Mouse (Mus musculus) embryonic fibroblast, embryonic 13.5 days (primary cell): ENCODE data around the gene Fkbp15. TPM values are rescaled to one million over a fixed set of nuclear protein-coding genes. Genes with fewer than 3 reads are reported as not detected.

Source experiments
- H3K27ac ChIP-seq: 2 replicates; pipeline ENCODE4 v1.5.1; 2012; ENCODE audit warnings: low read length, control low read depth, inconsistent platforms; ENCODE audit not compliant: insufficient read depth
- H3K4me1 ChIP-seq: 2 replicates; pipeline ENCODE4 v1.6.1; 2011; ENCODE audit warnings: low read length; ENCODE audit not compliant: control insufficient read depth, insufficient read depth
- H3K4me3 ChIP-seq: 2 replicates; pipeline ENCODE4 v1.5.1; 2011; ENCODE audit warnings: mild to moderate bottlenecking, control low read depth, low read length; ENCODE audit not compliant: insufficient read depth
- CTCF ChIP-seq: IDR thresholded peaks from 2 replicates; pipeline ENCODE4 v1.5.1; 2011; ENCODE audit warnings: mild to moderate bottlenecking, control low read depth, low read length, moderate library complexity, borderline replicate concordance; ENCODE audit not compliant: insufficient read depth
- POLR2A ChIP-seq: IDR thresholded peaks from 2 replicates; pipeline ENCODE4 v1.6.1; 2011; ENCODE audit warnings: low read depth, mild to moderate bottlenecking, control low read depth, low read length, moderate library complexity
- polyA plus RNA-seq: library from polyadenylated mRNA; stranded (reverse); fragments of >200 nt; gene quantifications from 2 replicates; pipeline ENCODE4 v1.2.4, GENCODE M21; 2011; ENCODE audit warnings: low read depth; ENCODE audit not compliant: missing spikeins, insufficient read length

Gene Fkbp15
- polyA plus RNA-seq, 1 experiment, result 33.1 TPM

DNA sequence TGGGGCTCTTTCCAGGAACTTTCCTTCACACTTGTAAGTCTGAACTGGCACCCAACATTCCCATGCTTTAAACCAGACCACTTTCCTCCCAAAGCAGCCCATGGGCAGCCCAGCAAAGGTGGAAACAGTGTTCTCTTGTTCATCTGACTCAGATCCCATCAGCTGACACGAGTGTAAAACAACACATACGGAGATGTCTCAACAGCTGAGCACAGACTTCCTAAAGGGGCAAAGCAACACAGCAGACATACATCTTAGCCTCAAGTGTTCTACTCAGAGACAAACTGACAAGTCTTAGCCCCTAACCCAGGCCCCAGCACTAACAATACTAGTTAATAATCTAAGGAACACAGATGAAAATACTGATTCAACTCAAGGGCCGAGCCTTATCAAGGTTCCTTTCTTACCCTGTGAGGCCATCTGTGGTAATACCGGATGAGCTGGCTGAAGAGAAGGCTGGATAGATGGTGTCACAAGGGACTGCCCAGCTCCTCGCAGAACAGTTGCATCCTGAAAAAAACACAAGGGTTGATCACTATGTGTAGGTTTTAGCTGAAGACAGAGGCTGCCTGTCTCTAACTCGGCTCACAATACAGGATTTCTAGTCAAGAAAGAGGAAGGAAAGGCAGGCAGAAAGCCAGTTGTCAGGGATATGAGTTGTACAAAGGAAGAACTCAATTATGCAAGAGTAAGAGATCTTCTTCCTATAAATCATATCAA lies 31.2 kb downstream of the Fkbp15 start:
- Histone ChIP-seq H3K4me3 (no peak overlapping the region), H3K27ac (no peak overlapping the region), H3K4me1 (no peaks in the 10 kb centered on the region)
- no peak for TF ChIP-seq CTCF
- TF ChIP-seq POLR2A, result no peak

DNA sequence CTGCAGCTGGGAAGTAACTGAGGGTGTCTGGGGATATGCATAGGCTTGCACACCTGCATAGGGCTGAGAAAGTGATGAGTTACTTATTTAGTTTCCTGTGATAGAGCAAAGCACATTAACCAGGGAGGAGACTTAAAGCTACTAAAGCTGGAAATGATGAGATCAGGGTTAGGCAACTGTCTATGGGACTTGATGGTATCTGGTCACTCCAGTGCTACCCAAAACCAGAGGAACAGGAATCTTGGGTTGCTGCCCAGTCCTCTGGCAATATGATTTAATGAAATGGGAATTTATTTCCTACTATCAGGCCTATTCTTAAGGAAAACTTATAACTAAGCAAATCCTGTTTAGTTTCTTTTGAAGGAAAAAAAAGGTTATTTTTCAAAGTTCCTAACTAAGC lies 34.2 kb downstream of the Fkbp15 start:
- no peak for TF ChIP-seq POLR2A
- no peak for TF ChIP-seq CTCF
- Histone ChIP-seq H3K27ac (no peak overlapping the region), H3K4me3 (no peak overlapping the region), H3K4me1 (no peaks in the 10 kb centered on the region)

DNA sequence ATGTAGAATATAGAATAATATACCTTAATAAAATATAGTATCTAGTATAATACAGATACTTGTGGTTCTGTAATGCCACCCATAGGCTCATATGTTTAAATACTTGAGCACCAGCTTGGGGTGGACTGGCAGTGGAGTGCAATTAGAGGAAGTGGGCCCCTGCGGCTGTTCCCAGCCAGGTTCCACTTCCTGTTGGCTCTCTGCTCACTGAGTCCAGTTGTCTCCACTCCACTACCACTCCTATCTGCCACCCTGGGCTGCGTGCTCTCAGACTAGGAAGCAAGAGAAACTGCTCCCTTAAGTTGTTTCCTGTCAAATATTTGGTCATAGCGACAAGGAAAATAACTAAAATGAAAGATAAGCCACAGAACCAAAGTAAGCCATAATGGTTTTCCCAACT lies 37.7 kb downstream of the Fkbp15 start:
- no peak overlapping the region for H3K27ac ChIP-seq
- no peak for TF ChIP-seq CTCF
- TF ChIP-seq POLR2A, result no peak
- H3K4me3 ChIP-seq, result no peak overlapping the region
- H3K4me1 ChIP-seq, result no peaks in the 10 kb centered on the region

DNA sequence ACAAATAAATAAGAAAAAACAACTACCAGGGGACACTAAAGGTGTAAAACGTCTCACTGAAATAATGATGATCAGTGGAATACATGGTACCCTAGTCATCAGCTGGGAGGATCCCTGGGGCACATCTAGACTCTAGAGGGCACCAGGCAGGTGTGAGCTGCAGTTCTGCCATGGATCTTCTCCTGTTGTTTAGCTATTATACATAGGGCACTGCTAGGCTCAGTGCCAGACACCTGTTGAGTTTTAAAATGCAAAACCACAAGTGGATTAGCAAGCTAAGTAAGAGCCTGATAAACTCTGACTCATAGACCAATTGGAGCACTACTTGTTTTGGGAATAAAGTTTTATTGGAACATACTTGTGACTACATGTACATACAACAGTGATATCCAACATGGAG lies 42.1 kb downstream of the Fkbp15 start:
- Histone ChIP-seq H3K4me1 (no peaks in the 10 kb centered on the region), H3K4me3 (no peak overlapping the region), H3K27ac (no peak overlapping the region)
- TF ChIP-seq POLR2A (no peak), CTCF (no peak)

DNA sequence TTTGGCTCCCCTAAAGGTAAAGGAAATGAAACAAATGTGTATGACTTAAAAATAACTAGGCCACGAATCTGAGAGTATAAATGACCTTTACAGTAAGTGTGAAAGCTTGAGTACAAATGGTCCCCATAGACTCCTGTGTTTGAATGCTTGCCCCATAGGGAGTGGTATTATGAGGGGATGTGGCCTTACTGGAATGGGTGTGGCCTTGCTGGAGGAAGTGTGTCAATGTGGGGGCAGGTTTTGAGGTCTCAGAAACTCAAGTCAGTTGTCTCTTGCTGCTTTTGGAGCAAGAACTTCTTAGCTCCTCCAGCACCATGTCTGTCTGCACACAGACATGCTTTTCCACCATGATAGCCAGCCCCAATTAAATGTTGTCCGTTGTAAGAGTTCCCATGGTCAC lies 43.9 kb downstream of the Fkbp15 start:
- H3K4me1 ChIP-seq, result no peaks in the 10 kb centered on the region
- TF ChIP-seq CTCF (no peak), POLR2A (no peak)
- no peak overlapping the region for H3K4me3 ChIP-seq
- no peak overlapping the region for H3K27ac ChIP-seq

DNA sequence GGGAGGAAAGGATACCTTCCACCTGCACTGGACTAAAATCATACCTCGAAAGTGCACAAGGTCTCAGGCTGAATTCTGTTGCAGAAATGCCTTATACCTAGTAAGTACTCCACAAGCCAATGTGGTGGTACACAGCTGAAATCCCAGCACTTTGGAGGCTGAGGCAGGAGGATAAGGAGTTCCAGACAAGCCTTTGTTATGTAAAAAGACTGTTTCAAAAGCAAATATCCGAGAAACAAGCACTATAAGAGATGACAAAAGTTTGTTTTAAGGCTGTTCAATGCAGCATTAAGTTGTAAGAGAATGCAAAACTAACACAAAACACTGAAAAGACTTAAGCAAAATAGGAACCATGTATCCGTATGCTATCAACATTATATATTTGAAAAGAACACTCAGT lies 45.8 kb downstream of the Fkbp15 start:
- TF ChIP-seq POLR2A (no peak), CTCF (no peak)
- Histone ChIP-seq H3K27ac (no peak overlapping the region), H3K4me1 (no peaks in the 10 kb centered on the region), H3K4me3 (no peak overlapping the region)

DNA sequence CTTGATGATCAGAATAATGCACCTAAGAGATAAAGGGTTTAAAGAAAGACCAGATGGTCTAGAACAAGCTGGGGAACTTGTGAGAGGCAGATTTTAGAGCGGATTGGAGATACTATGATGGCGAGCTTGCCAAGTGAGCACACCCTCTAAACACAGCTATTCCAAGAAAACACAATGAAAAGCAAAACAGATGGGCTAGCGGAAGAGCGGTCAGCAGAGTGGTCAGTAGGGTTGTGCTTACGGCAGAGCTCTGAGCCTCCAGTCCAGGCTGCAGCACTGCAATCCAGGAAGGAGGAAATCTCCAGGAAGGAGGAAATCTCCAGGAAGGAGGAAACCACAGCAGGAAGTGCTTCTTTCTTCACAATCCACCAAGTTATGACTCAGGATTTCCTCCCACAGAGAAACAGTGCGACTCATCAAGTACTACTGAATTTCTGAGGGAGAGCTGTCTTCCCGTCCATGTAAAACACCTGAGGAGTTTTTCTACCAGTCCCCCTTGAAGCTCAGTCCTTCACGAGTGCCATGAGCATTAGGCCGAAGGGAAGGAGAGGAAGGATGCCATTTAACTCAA lies 46.6 kb downstream of the Fkbp15 start:
- no peak overlapping the region for H3K4me3 ChIP-seq
- H3K4me1 ChIP-seq, result no peaks in the 10 kb centered on the region
- H3K27ac ChIP-seq, result no peak overlapping the region
- TF ChIP-seq POLR2A (no peak), CTCF (no peak)

DNA sequence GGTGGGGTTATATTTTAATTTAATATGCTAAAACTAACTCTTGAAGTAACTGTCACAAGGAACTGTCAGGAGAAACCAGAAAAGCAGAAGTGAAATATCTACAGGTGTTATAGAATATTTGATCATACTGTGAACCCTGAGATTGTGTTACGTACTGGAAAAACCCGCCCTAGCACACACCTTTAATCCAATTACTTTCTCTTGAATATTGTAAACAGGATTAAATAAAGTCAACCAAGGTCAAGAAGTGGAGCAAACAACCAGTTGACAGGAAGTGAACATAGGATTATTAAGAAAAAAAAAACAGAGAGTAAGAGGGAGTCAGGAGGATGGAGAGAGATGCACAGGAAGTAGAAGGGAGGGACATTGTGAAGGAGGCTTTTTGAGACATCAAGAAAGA lies 47.5 kb downstream of the Fkbp15 start:
- Histone ChIP-seq H3K27ac (no peak overlapping the region), H3K4me3 (no peak overlapping the region), H3K4me1 (no peaks in the 10 kb centered on the region)
- TF ChIP-seq POLR2A (no peak), CTCF (no peak)

DNA sequence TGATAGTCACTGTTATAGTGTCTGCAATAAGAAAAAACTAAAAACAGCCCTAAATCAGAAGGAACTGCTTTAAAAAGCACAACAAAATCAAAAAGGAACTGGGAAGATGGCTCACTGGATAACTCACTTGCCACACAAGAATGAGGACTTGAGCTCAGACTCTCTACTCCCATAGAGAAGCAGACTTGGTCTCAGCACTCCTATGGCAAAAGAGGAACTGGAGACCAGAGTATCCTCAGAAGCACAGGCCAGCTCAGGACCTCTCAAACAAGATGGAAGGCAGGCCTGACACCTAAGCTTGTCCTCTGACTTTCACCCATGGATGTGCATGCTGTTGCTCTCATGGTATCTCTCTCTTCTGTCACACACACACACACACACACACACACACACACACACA lies 51.9 kb downstream of the Fkbp15 start:
- TF ChIP-seq POLR2A (no peak), CTCF (no peak)

DNA sequence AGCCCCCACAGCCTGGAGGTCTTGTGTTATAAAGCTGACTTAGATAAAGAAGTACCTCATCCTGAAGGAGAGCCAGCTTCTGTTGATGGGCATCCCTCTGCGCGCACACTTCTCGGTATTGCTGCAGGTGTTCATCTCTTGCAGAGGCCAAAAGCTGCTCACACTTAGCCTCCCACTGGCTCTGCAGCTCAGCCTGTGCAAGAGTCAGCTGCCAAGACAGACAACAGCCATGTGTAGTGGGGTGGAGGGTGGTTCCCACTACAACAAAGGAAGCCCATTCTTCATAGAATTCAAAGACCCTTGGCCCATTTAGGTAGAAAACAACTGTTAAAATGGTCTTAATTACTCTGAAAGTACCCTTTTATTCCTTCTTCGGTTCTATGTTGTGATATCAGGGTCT lies 53.5 kb downstream of the Fkbp15 start:
- Histone ChIP-seq H3K4me1 (no peaks in the 10 kb centered on the region), H3K27ac (no peak overlapping the region), H3K4me3 (no peak overlapping the region)
- TF ChIP-seq POLR2A, result no peak
- TF ChIP-seq CTCF, result no peak

More for the DNA sequence above, 51.9 kb downstream of the Fkbp15 start:
- Histone ChIP-seq H3K4me1 (no peaks in the 10 kb centered on the region), H3K4me3 (no peak overlapping the region), H3K27ac (no peak overlapping the region)
